Mouse (Mus musculus) ES-E14 (cell line): Measurements from ENCODE around the gene Polm. TPM values are rescaled to one million over a fixed set of nuclear protein-coding genes. Genes with fewer than 3 reads are reported as not detected.

Experiments
- DNase-seq: peaks from one replicate; pipeline ENCODE4 v3.0.0-alpha.2; 2013; ENCODE audit warnings: low read depth, low spot score
- H3K27ac ChIP-seq: 2 replicates; pipeline ENCODE4 v1.5.1; 2012; ENCODE audit warnings: low read depth, mild to moderate bottlenecking, low read length, moderate library complexity, mixed read lengths; ENCODE audit not compliant: poor library complexity, insufficient read depth, severe bottlenecking
- H3K36me3 ChIP-seq: 2 replicates; pipeline ENCODE4 v1.6.1; 2012; ENCODE audit warnings: mild to moderate bottlenecking, low read length, moderate library complexity, mixed read lengths; ENCODE audit not compliant: control insufficient read depth, poor library complexity, insufficient read depth, severe bottlenecking
- H3K4me1 ChIP-seq, 2 experiments: fragments of 150-350 bp in 1 of 2; sonication (generic) in 1 of 2; 2 replicates each; pipeline ENCODE4 v1.6.1; 2012; ENCODE audit warnings: low read length in 2 of 2, mild to moderate bottlenecking in 1 of 2, mixed read lengths in 1 of 2; ENCODE audit not compliant: control insufficient read depth in 2 of 2, insufficient read depth in 2 of 2, poor library complexity in 1 of 2
- H3K4me3 ChIP-seq, 2 experiments: fragments of 150-350 bp in 1 of 2; sonication (generic) in 1 of 2; 2 replicates each; pipeline ENCODE4 v1.5.1; 2012; ENCODE audit warnings: low read length in 2 of 2, low read depth in 1 of 2, mild to moderate bottlenecking in 1 of 2, mixed read lengths in 1 of 2; ENCODE audit not compliant: insufficient read depth in 1 of 2, poor library complexity in 1 of 2, severe bottlenecking in 1 of 2
- H3K9ac ChIP-seq: 2 replicates; pipeline ENCODE4 v1.6.1; 2012; ENCODE audit warnings: low read depth, mild to moderate bottlenecking, low read length, mixed read lengths; ENCODE audit not compliant: poor library complexity, insufficient read depth, severe bottlenecking
- H3K9me3 ChIP-seq: fragments of 150-350 bp; sonication (generic); 2 replicates; pipeline ENCODE4 v1.6.1; 2012; ENCODE audit warnings: low read depth, mild to moderate bottlenecking, low read length; ENCODE audit not compliant: control insufficient read depth, insufficient read depth
- CHD2 ChIP-seq: IDR thresholded peaks from 2 replicates; pipeline ENCODE4 v1.6.1; 2014; ENCODE audit warnings: mild to moderate bottlenecking, low read depth, low read length, inconsistent platforms
- HCFC1 ChIP-seq: IDR thresholded peaks from 2 replicates; pipeline ENCODE4 v1.6.1; 2012; ENCODE audit warnings: low read length, inconsistent platforms, borderline replicate concordance; ENCODE audit not compliant: insufficient read depth
- MAFK ChIP-seq: IDR thresholded peaks from 2 replicates; pipeline ENCODE4 v1.6.1; 2014; ENCODE audit warnings: mild to moderate bottlenecking, low read depth, low read length, inconsistent platforms; ENCODE audit not compliant: insufficient read depth
- ZC3H11A ChIP-seq: IDR thresholded peaks from 2 replicates; pipeline ENCODE4 v1.6.1; 2012; ENCODE audit warnings: low read depth, mild to moderate bottlenecking, inconsistent platforms, low read length, borderline replicate concordance
- ZNF384 ChIP-seq: IDR thresholded peaks from 2 replicates; pipeline ENCODE4 v1.6.1; 2012; ENCODE audit warnings: low read depth, low read length, inconsistent platforms
- in situ Hi-C, 2 experiments: fragments of 600-800 bp; cut with MboI; formaldehyde crosslinking; loops; one replicate each; pipeline ENCODE4 v1.15.1; 2025; ENCODE audit warnings: low sequenced_read_pairs in 2 of 2, inconsistent platforms in 1 of 2; ENCODE audit not compliant: unreplicated experiment in 2 of 2
- total RNA-seq: library from RNA; depleted of rRNA; stranded (reverse); fragments of 300-350 nt; gene quantifications from 2 replicates; pipeline ENCODE4 v1.2.3, GENCODE M21; 2012

Gene Polm
- total RNA-seq, 1 experiment = 6.7 TPM

- H3K4me1 ChIP-seq = peaks cover 0 to 4% of the 10 kb centered on the region in 2 experiments; a peak in 1 of 4 replicates
- no peak overlapping the region for H3K9ac ChIP-seq
- H3K4me3 ChIP-seq = no peak overlapping the region
- H3K9me3 ChIP-seq = no peaks in the 10 kb centered on the region; the same call in 1 of the 2 replicates
- H3K36me3 ChIP-seq = no peaks in the 10 kb centered on the region
- in situ Hi-C loops = no loop called here
- TF ChIP-seq MAFK (no peak), HCFC1 (no peak), ZNF384 (no peak), ZC3H11A (no peak), CHD2 (no peak)
- no peak for DNase-seq
- H3K27ac ChIP-seq = no peak overlapping the region
Measured at GRCm38 (mm10) chr11:5855481-5855880, 17.7 kb upstream of the Polm start.

DNA sequence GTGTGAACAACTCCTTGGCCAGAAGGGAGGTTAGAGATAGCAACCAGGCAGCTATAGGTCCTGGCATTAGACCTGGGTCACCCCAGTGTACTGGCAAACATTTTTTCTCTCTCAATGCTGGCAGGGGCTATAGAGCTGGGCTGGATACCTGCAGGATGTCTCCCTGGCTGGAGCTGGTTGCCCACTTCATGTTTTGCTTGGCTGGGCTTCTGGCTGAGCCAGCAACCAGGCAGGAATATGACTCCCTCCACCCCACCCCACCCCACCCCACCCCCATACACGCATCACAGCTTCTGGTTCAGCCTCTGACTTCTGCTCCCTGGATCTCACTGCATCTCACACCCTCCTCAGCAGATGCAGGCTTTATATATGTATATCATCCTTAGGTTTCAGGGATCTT is 14.5 kb upstream of the Polm start:
- in situ Hi-C loops = no loop called here
- Histone ChIP-seq H3K36me3 (no peaks in the 10 kb centered on the region), H3K27ac (no peak overlapping the region), H3K4me3 (no peak overlapping the region), H3K9ac (no peak overlapping the region), H3K4me1 (peaks cover 0 to 10% of the 10 kb centered on the region in 2 experiments; a peak in 2 of 4 replicates), H3K9me3 (no peaks in the 10 kb centered on the region)
- TF ChIP-seq MAFK (no peak), CHD2 (no peak), ZNF384 (no peak), HCFC1 (no peak), ZC3H11A (no peak)
- DNase-seq = no peak

DNA sequence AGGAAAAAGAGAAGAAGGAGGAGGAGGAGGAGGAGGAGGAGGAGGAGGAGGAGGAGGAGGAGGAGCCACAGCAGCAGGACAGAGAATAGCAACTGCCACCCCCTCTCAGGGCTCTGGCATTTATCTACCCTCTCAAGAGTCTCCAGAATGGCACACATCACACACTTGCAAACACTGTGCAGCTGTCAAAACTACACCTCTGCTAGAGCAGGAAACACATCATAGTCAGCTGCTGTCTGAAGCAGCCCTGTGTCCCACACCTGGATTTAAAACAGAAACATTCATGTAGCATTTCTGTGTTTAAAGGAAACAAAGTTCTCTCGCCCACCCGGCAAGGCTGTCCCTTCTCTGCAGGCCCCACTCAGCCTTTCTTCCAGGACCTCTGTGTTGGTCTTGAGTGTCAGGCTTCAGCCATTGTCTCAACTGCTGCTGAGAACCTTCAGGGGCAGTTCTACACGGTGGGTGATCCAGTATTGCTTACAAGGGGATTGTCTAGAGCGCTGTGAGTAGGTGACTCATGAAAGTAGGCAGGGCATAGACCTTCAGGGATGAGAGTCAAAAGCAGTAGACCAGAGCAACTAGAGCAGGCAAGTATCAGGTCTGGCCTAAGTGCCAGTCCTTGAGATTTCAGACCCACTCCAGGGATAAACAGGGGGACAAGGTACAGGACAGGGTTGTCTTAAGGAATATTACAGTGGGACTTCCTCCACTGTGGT is 13.4 kb upstream of the Polm start:
- no peak overlapping the region for H3K4me3 ChIP-seq
- in situ Hi-C loops = no loop called here
- H3K36me3 ChIP-seq = no peaks in the 10 kb centered on the region
- no peaks in the 10 kb centered on the region for H3K9me3 ChIP-seq
- no peak for DNase-seq
- no peak overlapping the region for H3K27ac ChIP-seq
- H3K9ac ChIP-seq = no peak overlapping the region
- H3K4me1 ChIP-seq = peaks cover 0 to 10% of the 10 kb centered on the region in 2 experiments; a peak in 2 of 4 replicates
- TF ChIP-seq MAFK = no peak
- no peak for TF ChIP-seq HCFC1
- no peak for TF ChIP-seq ZC3H11A

GRCm38 (mm10) chr11:5850452-5850851 is 12.6 kb upstream of the Polm start:
- in situ Hi-C loops = no loop called here
- no peak for TF ChIP-seq HCFC1
- no peak for TF ChIP-seq CHD2
- TF ChIP-seq ZC3H11A = no peak
- no peak for TF ChIP-seq MAFK
- TF ChIP-seq ZNF384 = no peak
- Histone ChIP-seq H3K4me3 (no peak overlapping the region), H3K9me3 (no peaks in the 10 kb centered on the region), H3K27ac (no peak overlapping the region), H3K36me3 (no peaks in the 10 kb centered on the region), H3K4me1 (peaks cover 0 to 6% of the 10 kb centered on the region in 2 experiments; a peak in 2 of 4 replicates), H3K9ac (no peak overlapping the region)
- no peak for DNase-seq

DNA sequence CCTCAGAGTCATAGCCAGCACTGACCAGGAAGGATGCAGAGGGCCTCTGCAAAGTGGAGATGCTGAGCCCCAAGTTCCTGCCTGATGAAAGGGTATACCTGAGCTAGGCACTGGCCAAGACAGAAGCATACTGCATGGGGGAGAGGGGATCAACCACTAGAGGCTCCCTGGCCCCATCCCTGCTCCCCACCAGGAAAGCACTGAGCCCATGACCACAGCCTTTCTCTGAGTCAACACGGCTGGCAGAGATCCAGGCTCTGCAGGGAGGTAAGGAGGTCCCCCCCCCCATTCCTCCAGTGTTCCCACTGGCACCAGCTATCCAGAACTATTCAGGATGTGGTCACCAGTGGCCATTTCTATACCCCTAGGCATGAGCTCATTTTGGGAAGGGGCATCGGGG is 11.5 kb upstream of the Polm start:
- H3K9ac ChIP-seq = no peak overlapping the region
- no peaks in the 10 kb centered on the region for H3K9me3 ChIP-seq
- no peak for DNase-seq
- no peak overlapping the region for H3K4me3 ChIP-seq
- no peak overlapping the region for H3K27ac ChIP-seq
- H3K36me3 ChIP-seq = no peaks in the 10 kb centered on the region
- in situ Hi-C loops = no loop called here
- peaks cover 0 to 6% of the 10 kb centered on the region in 2 experiments; a peak in 2 of 4 replicates for H3K4me1 ChIP-seq
- TF ChIP-seq MAFK (no peak), CHD2 (no peak), ZC3H11A (no peak), HCFC1 (no peak), ZNF384 (no peak)
